Mouse (Mus musculus): ENCODE data around the gene Pgpep1. TPM values are rescaled to one million over a fixed set of nuclear protein-coding genes. Genes with fewer than 3 reads are reported as not detected.

The Pgpep1 gene
- polyA plus RNA-seq, 1 experiment from 2014 or later: 60.7 TPM

DNA sequence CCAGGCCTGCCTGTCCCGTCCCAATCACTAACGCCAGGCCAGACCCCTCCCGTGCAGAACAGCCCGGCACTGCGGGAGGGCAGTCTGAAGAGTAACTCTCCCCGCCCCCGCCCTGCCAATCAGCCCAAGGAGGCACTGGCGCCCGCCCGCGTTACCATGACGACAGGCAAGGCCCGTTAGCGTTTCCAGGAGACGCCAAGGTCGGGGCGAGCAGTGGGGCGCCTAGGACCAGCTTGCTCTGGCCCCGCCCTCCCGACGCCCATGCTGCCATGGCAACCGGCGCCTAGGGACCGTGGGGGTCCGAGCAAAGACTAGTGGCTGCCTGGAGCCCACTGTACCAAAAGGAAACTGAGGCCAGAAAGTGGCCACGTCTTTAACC is 58.9 kb downstream of the Pgpep1 start:
- peaks cover 36% of the 10 kb centered on the region for H3K36me3 ChIP-seq

DNA sequence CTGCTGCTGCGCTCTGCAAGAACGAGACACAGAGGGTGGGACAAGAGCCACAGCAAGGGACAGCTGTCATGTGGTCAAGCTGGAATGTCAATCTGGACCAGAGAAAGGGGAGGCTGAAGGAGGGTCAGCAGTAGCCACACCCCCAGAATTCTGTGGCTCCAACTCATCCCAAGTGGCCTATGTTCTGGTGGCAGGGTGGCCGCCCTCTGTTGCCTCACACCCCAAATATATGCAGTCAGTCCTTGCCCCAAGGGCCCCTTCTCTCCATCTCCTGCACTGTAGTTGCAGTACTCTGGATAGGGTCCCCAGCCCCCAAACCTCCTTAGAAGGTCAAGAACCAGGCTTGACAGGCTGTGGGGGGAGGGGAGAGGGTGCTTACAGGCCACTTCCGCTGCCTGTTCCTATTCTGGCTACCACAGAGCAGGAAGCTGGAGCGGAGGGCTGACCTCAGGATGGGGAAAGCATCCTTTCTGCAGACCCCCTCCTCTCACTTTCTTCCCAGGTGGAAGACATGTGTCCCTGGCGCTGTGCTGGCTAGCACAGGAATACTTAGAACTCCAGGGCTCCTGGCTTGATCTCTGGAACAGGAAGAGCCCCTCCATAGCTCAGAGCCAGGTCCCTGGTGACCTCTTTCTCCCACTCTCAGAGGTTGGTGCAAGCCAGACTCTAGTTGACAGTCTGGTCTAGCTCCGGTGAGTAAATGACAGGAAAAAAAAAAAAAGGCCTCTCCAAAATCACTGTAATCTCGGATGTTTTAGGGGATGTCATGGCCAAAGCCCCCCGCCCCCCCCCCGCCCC is 59.5 kb downstream of the Pgpep1 start:
- Histone ChIP-seq H3K27ac (peak overlapping the region; percentile 50), H3K36me3 (peaks cover 41% of the 10 kb centered on the region), H3K9ac (no peak overlapping the region), H3K4me1 (peaks cover 64% of the 10 kb centered on the region), H3K4me2 (peak overlapping the region; percentile 39), H3K4me3 (peak overlapping the region; percentile 18), H3K9me3 (no peaks in the 10 kb centered on the region), H3K27me3 (no peaks in the 10 kb centered on the region)
- 25% methylated on average over 10 of the region's 10 CpGs for WGBS
- ATAC-seq (ENCODE audit: insufficient number of reproducible peaks, low FRiP score, low TSS enrichment, low read depth): no peak

More for the DNA sequence above, 58.9 kb downstream of the Pgpep1 start:
- Histone ChIP-seq H3K9ac (no peak overlapping the region), H3K4me2 (peak overlapping the region; percentile 39), H3K27ac (peak overlapping the region; percentile 50), H3K4me1 (peaks cover 61% of the 10 kb centered on the region), H3K4me3 (peak overlapping the region; percentile 18), H3K27me3 (no peaks in the 10 kb centered on the region), H3K9me3 (no peaks in the 10 kb centered on the region)
- WGBS: 2% methylated on average over 26 of the region's 26 CpGs
- no peak for ATAC-seq (ENCODE audit: insufficient number of reproducible peaks, low FRiP score, low TSS enrichment, low read depth)

DNA sequence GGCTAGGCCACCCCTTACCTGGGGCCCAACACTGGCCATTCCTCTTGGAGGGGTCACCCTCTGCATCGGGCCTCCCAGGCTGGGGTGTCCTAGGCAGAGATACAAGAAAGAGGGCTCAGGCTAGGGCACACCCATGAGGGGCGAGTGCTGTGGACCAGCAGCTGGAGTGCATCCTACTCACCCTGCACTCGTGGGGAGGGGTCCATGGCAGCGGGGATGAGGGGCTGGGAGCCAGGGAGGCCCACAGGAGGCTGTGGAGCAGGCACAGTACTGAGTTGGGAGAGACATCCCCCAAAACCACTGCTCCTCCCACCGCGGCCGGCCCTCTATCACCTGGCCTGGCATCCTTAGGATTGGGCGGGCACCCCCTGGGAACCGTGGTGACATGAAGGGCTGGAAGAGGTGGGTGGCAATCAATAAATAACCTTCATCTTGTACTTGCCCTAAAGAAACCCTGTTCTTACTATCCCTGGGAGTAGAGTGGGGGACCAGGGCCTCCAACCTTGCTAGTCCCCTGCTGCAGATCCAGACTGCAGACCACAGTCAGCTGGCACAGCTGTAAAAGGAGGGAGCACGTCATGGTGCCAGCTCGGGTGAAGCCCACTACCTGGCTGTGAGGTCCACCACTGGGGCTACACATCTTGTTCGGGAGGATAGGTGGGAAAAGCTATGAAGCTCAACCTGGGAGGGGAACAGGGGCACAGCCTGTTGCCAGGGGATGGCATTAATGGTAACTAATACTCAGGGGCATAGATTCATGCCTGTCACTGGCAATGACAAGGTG is 60.5 kb downstream of the Pgpep1 start:
- Histone ChIP-seq H3K9me3 (no peaks in the 10 kb centered on the region), H3K27ac (no peak overlapping the region), H3K4me1 (peaks cover 72% of the 10 kb centered on the region), H3K4me2 (no peak overlapping the region), H3K9ac (no peak overlapping the region), H3K4me3 (no peak overlapping the region), H3K27me3 (no peaks in the 10 kb centered on the region), H3K36me3 (peaks cover 43% of the 10 kb centered on the region)
- 79% methylated on average over 12 of the region's 12 CpGs for WGBS
- no peak for ATAC-seq (ENCODE audit: insufficient number of reproducible peaks, low FRiP score, low TSS enrichment, low read depth)

DNA sequence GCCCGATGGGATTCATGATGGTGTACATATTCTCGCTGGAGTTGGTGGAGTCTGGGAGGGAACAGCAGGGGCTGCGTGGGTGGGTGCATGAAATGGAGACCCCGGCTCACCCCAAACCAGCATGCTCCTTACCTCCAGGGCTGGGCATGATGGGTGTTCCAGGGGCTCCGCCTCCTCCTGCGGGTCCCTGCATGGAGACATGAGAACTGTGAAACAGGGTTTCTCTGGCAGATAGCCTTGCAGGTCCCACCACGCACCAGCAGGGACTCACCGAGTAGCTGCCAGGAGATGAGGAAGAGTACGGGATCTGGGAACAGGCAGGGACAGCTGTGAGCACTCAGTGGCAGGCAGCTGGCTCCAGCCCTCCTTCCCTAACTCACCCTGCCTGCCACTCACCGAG is 61.5 kb downstream of the Pgpep1 start:
- 17% methylated on average over 10 of the region's 10 CpGs for WGBS
- ATAC-seq (ENCODE audit: insufficient number of reproducible peaks, low FRiP score, low TSS enrichment, low read depth): no peak
- Histone ChIP-seq H3K27ac (peak overlapping the region; percentile 61), H3K9ac (no peak overlapping the region; the same call in 1 of the 2 replicates), H3K4me3 (peak overlapping the region; percentile 48), H3K4me2 (peak overlapping the region; percentile 79), H3K9me3 (no peaks in the 10 kb centered on the region), H3K36me3 (peaks cover 39% of the 10 kb centered on the region), H3K4me1 (peaks cover 72% of the 10 kb centered on the region), H3K27me3 (no peaks in the 10 kb centered on the region)

DNA sequence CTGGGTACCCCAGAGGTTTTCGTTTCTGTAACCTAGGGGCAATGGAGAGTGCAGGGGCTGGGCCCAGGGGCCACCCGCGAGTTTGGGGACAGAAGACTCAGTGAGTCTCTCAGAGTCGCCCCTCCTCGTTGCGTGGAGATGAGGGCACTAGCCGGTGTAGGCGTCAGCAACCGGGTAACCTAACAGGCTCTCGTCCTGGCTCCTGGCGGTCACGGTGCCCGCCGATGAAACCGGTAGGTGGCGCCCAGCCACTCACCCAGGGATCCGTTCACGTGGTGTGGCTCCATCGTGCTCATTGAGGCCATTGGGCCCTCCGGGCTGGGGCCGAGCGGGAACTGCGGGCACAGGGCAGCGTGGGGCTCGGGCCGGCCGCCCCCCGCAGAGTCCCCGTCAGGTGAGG is 61.9 kb downstream of the Pgpep1 start:
- H3K9me3 ChIP-seq: no peaks in the 10 kb centered on the region
- peak overlapping the region; percentile 79 for H3K4me2 ChIP-seq
- 3% methylated on average over 29 of the region's 29 CpGs for WGBS
- peaks cover 76% of the 10 kb centered on the region for H3K4me1 ChIP-seq
- peak overlapping the region; percentile 51 for H3K9ac ChIP-seq
- H3K27ac ChIP-seq: peak overlapping the region; percentile 61
- peaks cover 37% of the 10 kb centered on the region for H3K36me3 ChIP-seq
- peak overlapping the region; percentile 48 for H3K4me3 ChIP-seq
- no peak for ATAC-seq (ENCODE audit: insufficient number of reproducible peaks, low FRiP score, low TSS enrichment, low read depth)
- no peaks in the 10 kb centered on the region for H3K27me3 ChIP-seq

DNA sequence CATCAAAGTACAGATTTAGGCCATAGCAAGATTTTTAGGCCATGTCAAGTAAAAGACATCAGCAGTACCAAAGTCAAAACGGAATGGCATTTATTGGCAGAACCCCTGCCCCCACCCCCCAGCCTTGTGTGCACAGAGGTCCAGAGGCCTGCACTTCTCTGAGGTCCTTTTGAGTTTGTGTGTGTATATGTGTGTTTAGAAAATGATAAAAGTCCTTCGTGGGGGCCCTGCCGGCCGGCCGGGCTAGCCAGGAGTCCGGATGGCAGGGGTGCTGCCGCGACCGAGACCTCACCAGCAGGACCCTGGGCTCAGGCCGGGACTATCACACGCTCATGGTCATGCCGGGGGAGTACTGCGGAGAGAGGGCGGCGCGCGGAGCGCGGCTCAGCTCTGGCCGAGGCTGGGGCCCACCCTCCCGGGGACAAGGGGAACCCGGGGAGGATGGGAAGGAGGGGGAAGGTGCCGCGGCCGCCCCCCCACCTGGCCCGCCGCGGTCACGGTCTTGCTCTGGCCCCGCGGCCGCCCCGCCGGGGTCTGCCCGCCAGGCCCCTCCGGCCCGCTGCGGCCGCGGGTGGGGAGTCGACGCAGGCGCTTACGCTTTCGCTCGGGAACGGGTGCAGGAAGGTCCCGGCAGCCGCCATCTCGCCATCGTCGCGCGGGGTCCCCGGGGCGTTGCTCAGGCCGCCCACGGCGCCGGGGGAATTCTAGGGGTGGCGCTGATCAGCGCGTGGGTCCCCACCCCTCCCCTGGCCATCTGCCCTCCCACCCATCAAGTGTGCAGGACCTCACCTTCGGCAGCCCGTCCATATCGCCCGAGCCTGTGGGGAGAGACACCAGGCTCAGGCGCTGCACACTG is 62.5 kb downstream of the Pgpep1 start:
- Histone ChIP-seq H3K36me3 (peaks cover 31% of the 10 kb centered on the region), H3K4me1 (peaks cover 82% of the 10 kb centered on the region), H3K9ac (peak overlapping the region; percentile 51), H3K4me2 (peak overlapping the region; percentile 79), H3K4me3 (peak overlapping the region; percentile 48), H3K9me3 (no peaks in the 10 kb centered on the region), H3K27ac (peak overlapping the region; percentile 61), H3K27me3 (no peaks in the 10 kb centered on the region)
- no peak for ATAC-seq (ENCODE audit: insufficient number of reproducible peaks, low FRiP score, low TSS enrichment, low read depth)
- 11% methylated on average over 67 of the region's 68 CpGs for WGBS

DNA sequence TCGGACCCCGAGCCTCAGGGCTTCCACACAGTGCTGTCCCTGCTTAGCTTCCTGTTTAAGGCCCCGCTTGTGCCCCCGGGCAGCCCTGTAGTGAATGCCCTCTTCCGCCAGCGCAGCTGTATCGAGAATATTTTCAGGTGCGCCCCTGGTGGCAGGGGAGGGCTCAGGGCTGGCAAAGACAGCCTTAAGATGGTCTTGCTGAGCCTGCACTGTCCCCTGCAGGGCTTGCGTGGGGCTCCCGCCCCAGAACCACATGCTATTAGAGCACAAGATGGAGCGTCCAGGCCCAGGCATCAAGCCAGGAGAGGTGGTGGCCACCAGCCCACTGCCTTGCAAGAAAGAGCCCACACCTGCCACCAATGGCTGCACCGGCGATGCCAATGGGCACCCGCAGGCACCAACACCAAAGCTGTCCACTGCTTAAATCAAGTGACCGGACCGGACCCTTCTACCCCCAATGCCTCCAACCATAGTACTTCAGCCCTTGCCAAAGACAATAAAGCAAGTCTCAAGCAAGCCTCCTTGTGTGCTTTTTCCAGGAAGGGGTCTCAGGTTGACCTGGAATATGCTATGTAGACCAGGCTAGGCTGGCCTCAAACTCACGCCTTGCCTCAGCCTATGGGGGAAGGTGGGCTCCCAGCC is 63.3 kb downstream of the Pgpep1 start:
- Histone ChIP-seq H3K9me3 (no peaks in the 10 kb centered on the region), H3K4me2 (peak overlapping the region; percentile 79; the same call in 1 of the 2 replicates), H3K4me1 (peaks cover 82% of the 10 kb centered on the region), H3K36me3 (peaks cover 25% of the 10 kb centered on the region), H3K4me3 (no peak overlapping the region; the same call in 1 of the 2 replicates), H3K9ac (no peak overlapping the region), H3K27ac (no peak overlapping the region), H3K27me3 (no peaks in the 10 kb centered on the region)
- ATAC-seq (ENCODE audit: insufficient number of reproducible peaks, low FRiP score, low TSS enrichment, low read depth): no peak
- WGBS: 83% methylated on average over 17 of the region's 17 CpGs

Other genes with a start within 250 kb of the Pgpep1 start
- gene Crtc1, start 220.8 kb downstream of the Pgpep1 start, polyA plus RNA-seq (2015; fragmentation: Nextera tagmentation; extraction: Ambion mirVana): 22.2 and 22.4 TPM in 2 replicates
- 27.9 and 28.2 TPM in 2 replicates for gene Klhl26, start 183.4 kb downstream of the Pgpep1 start, polyA plus RNA-seq (2015; fragmentation: Nextera tagmentation; extraction: Ambion mirVana)
- 6.9 and 9.6 TPM in 2 replicates for gene Tmem59l, start 173.0 kb downstream of the Pgpep1 start, polyA plus RNA-seq (2015; fragmentation: Nextera tagmentation; extraction: Ambion mirVana)
- 91.2 and 97.7 TPM in 2 replicates for gene Crlf1, start 167.2 kb downstream of the Pgpep1 start, polyA plus RNA-seq (2015; fragmentation: Nextera tagmentation; extraction: Ambion mirVana)
- gene Rex1bd, start 153.6 kb downstream of the Pgpep1 start, polyA plus RNA-seq (2015; fragmentation: Nextera tagmentation; extraction: Ambion mirVana): 136 and 149 TPM in 2 replicates
- gene Uba52, start 149.6 kb downstream of the Pgpep1 start, polyA plus RNA-seq (2015; fragmentation: Nextera tagmentation; extraction: Ambion mirVana): 859 and 940 TPM in 2 replicates
- gene Fkbp8, start 132.7 kb downstream of the Pgpep1 start, polyA plus RNA-seq (2015; fragmentation: Nextera tagmentation; extraction: Ambion mirVana): 274 and 278 TPM in 2 replicates
- 53.8 and 55.1 TPM in 2 replicates for gene Kxd1, start 132.4 kb downstream of the Pgpep1 start, polyA plus RNA-seq (2015; fragmentation: Nextera tagmentation; extraction: Ambion mirVana)
- gene Ell, start 120.9 kb downstream of the Pgpep1 start, polyA plus RNA-seq (2015; fragmentation: Nextera tagmentation; extraction: Ambion mirVana): 20.4 and 21.1 TPM in 2 replicates
- gene Isyna1, start 66.0 kb downstream of the Pgpep1 start, polyA plus RNA-seq (2015; fragmentation: Nextera tagmentation; extraction: Ambion mirVana): 111 and 123 TPM in 2 replicates
- gene Ssbp4, start 51.5 kb downstream of the Pgpep1 start, polyA plus RNA-seq (2015; fragmentation: Nextera tagmentation; extraction: Ambion mirVana): 119 and 120 TPM in 2 replicates
- gene Lrrc25, start 44.2 kb downstream of the Pgpep1 start, polyA plus RNA-seq (2015; fragmentation: Nextera tagmentation; extraction: Ambion mirVana): 3.2 and 3.3 TPM in 2 replicates
- gene Gdf15, start 27.9 kb downstream of the Pgpep1 start, polyA plus RNA-seq (2015; fragmentation: Nextera tagmentation; extraction: Ambion mirVana): 0.16 and 0.24 TPM in 2 replicates
- gene Lsm4, start 12.9 kb upstream of the Pgpep1 start, polyA plus RNA-seq (2015; fragmentation: Nextera tagmentation; extraction: Ambion mirVana): 199 and 201 TPM in 2 replicates
- 69.8 and 81.5 TPM in 2 replicates for gene Jund, start 38.6 kb upstream of the Pgpep1 start, polyA plus RNA-seq (2015; fragmentation: Nextera tagmentation; extraction: Ambion mirVana)
- 0.04 TPM in 2 replicates for gene Iqcn, start 43.1 kb upstream of the Pgpep1 start, polyA plus RNA-seq (2015; fragmentation: Nextera tagmentation; extraction: Ambion mirVana)
- not detected in 2 replicates for gene Gm3336, start 58.2 kb upstream of the Pgpep1 start, polyA plus RNA-seq (2015; fragmentation: Nextera tagmentation; extraction: Ambion mirVana)
- gene Pde4c, start 63.3 kb upstream of the Pgpep1 start, polyA plus RNA-seq (2015; fragmentation: Nextera tagmentation; extraction: Ambion mirVana): 0.05 and 0.16 TPM in 2 replicates
- gene Rab3a, start 94.3 kb upstream of the Pgpep1 start, polyA plus RNA-seq (2015; fragmentation: Nextera tagmentation; extraction: Ambion mirVana): 17.1 and 19.4 TPM in 2 replicates
- gene Mpv17l2, start 100.6 kb upstream of the Pgpep1 start, polyA plus RNA-seq (2015; fragmentation: Nextera tagmentation; extraction: Ambion mirVana): 41.9 and 46.1 TPM in 2 replicates
- gene Pik3r2, start 116.3 kb upstream of the Pgpep1 start, polyA plus RNA-seq (2015; fragmentation: Nextera tagmentation; extraction: Ambion mirVana): 85.8 and 91.4 TPM in 2 replicates
- 13.8 and 14.4 TPM in 2 replicates for gene Mast3, start 144.7 kb upstream of the Pgpep1 start, polyA plus RNA-seq (2015; fragmentation: Nextera tagmentation; extraction: Ambion mirVana)
- gene Il12rb1, start 148.1 kb upstream of the Pgpep1 start, polyA plus RNA-seq (2015; fragmentation: Nextera tagmentation; extraction: Ambion mirVana): 0.13 and 0.35 TPM in 2 replicates
- gene Arrdc2, start 179.3 kb upstream of the Pgpep1 start, polyA plus RNA-seq (2015; fragmentation: Nextera tagmentation; extraction: Ambion mirVana): 6.7 and 8.8 TPM in 2 replicates
- 2.3 and 3.1 TPM in 2 replicates for gene Kcnn1, start 202.9 kb upstream of the Pgpep1 start, polyA plus RNA-seq (2015; fragmentation: Nextera tagmentation; extraction: Ambion mirVana)
- gene Ccdc124, start 213.5 kb upstream of the Pgpep1 start, polyA plus RNA-seq (2015; fragmentation: Nextera tagmentation; extraction: Ambion mirVana): 95.8 and 101 TPM in 2 replicates
- 0.44 and 0.70 TPM in 2 replicates for gene Slc5a5, start 232.4 kb upstream of the Pgpep1 start, polyA plus RNA-seq (2015; fragmentation: Nextera tagmentation; extraction: Ambion mirVana)
- gene Rpl18a, start 237.0 kb upstream of the Pgpep1 start, polyA plus RNA-seq (2015; fragmentation: Nextera tagmentation; extraction: Ambion mirVana): 3,854 and 4,707 TPM in 2 replicates
- 43.3 and 49.4 TPM in 2 replicates for gene Map1s, start 245.5 kb upstream of the Pgpep1 start, polyA plus RNA-seq (2015; fragmentation: Nextera tagmentation; extraction: Ambion mirVana)